Mouse (Mus musculus): ENCODE results near the gene Anxa9.

DNA sequence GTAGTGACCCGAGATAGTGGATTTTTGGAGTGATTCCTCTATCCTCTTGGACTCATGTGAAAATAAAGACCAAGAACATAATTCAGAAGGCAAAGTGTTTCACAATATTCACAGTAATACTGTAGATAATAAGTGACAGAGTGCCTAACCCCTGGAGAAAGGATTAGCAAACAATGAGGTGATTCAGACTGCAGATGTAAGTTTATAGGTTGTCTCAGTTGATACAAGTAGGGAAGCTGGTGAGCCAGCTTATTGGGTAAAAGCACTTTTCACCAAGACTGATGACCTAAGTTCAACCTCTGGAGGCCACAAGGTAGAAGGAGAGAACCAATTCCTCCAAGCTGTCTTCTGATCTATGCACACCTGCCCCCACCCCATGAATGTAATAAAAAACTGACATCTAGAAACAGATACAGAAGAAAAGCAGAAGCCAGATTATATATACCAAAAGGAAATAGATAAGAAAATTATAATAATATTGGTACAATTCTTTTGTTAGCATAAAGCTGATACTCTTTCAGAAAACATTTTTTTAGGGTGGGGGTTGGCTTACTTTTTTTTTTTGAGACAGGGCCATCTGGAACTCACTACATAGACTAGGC lies 21.9 kb upstream of the Anxa9 start:
- TF ChIP-seq CTCF (IDR thresholded peaks at IDR 0.05; ENCODE audit: borderline replicate concordance, control insufficient read depth, extremely low read depth, insufficient read depth, low read length, poor library complexity) = no peak
- TF ChIP-seq POLR2A (IDR thresholded peaks at IDR 0.05; ENCODE audit: control insufficient read depth, extremely low read depth, insufficient read depth, low read length, poor library complexity) = no peak
